Mouse (Mus musculus) bone marrow macrophage, adult 2 months (primary cell): ENCODE data around the gene Olfr766-ps1. TPM values are rescaled to one million over a fixed set of nuclear protein-coding genes. Genes with fewer than 3 reads are reported as not detected.
"Not testable (repeated sequence)": the region's sequence is repeated elsewhere in the genome, so short reads cannot be mapped to it uniquely, and the experiment has no call there.

Experiments used
- H3K27ac ChIP-seq: 2 replicates; pipeline ENCODE4 v1.5.1; 2012; ENCODE audit warnings: low read depth, low read length; ENCODE audit not compliant: insufficient read depth
- H3K4me1 ChIP-seq: 2 replicates; pipeline ENCODE4 v1.6.1; 2012; ENCODE audit warnings: low read length; ENCODE audit not compliant: control insufficient read depth, insufficient read depth
- H3K4me3 ChIP-seq: 2 replicates; pipeline ENCODE4 v1.5.1; 2012; ENCODE audit warnings: mild to moderate bottlenecking, low read length, moderate library complexity; ENCODE audit not compliant: insufficient read depth
- CTCF ChIP-seq: IDR thresholded peaks from 2 replicates; pipeline ENCODE4 v1.5.1; 2012; ENCODE audit warnings: low read depth, mild to moderate bottlenecking, low read length, moderate library complexity
- POLR2A ChIP-seq: IDR thresholded peaks from 2 replicates; pipeline ENCODE4 v1.6.1; 2012; ENCODE audit warnings: mild to moderate bottlenecking, low read depth, low read length, borderline replicate concordance
- polyA plus RNA-seq: library from polyadenylated mRNA; stranded (reverse); fragments of >200 nt; gene quantifications from 2 replicates; pipeline ENCODE4 v1.2.4, GENCODE M21; 2012; ENCODE audit not compliant: missing spikeins, insufficient read depth, insufficient read length

Olfr766-ps1 gene
- polyA plus RNA-seq = not detected in 2 replicates

DNA sequence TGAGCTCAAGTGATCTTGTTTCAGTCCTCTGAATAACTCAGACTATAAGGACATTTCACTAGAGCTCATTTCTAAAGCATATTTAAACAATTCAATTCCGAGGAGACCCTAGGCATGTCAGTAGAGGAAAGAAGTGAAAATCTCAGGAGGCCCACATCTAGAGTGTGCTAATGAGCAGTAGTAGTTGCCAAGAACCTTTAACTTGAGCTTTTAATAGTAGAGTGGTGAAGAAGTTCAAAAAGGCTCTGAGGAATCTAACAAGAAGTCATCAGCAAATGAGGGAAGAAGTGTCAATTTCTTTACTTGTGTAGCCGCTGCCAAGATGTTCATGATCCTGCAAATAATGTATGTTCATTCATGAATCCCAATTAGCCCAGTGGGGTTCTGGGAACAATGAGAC lies at the start of gene Olfr766-ps1:
Gene Olfr766-ps1 (minus strand): TSS at position 101 of the 400 bp plus-strand sequence.
- H3K27ac ChIP-seq = no peak within 1 kb of the TSS
- H3K4me3 ChIP-seq = no peak within 1 kb of the TSS
- H3K4me1 ChIP-seq = no peaks in the 10 kb centered on the region
- no peak for TF ChIP-seq CTCF
- no peak for TF ChIP-seq POLR2A

- no peak within 1 kb of the TSS for H3K4me3 ChIP-seq
- H3K27ac ChIP-seq = no peak within 1 kb of the TSS
- H3K4me1 ChIP-seq = no peaks in the 10 kb centered on the region
- no peak for TF ChIP-seq CTCF
- TF ChIP-seq POLR2A = no peak
Measured at GRCm38 (mm10) chr10:129117761-129118160, 49.0 kb upstream of the Olfr766-ps1 start, which contains the start of gene Olfr769. TSS of gene Olfr769 (minus strand) at chr10:129117861.

DNA sequence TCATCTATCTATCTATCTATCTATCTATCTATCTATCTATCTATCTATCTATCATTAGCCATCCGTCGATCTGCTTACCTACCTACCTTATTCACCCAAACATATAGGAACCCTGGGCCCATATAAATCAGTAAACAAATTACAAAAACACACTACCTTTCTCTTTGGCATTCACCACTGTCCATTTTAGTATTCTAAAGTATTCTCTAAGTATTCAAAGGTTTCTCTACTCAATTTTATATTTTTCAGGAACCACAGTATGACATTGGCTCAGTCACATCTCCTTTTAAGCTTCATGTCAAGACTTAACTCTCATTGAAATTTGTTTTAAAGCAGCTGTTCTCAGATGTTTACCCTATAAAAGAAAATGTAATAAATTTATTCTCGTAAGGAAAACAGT lies 46.4 kb upstream of the Olfr766-ps1 start:
- Histone ChIP-seq H3K4me1 (no peaks in the 10 kb centered on the region), H3K27ac (no peak overlapping the region), H3K4me3 (no peak overlapping the region)
- TF ChIP-seq CTCF (no peak), POLR2A (no peak)

- H3K4me1 ChIP-seq = no peaks in the 10 kb centered on the region
Measured at GRCm38 (mm10) chr10:129101231-129101630, 32.5 kb upstream of the Olfr766-ps1 start.

GRCm38 (mm10) chr10:129099275-129099674 lies 30.5 kb upstream of the Olfr766-ps1 start, which contains the start of gene Olfr768:
TSS of gene Olfr768 (minus strand) at chr10:129099375.
- H3K4me1 ChIP-seq = no peaks in the 10 kb centered on the region
- no peak within 1 kb of the TSS for H3K4me3 ChIP-seq
- TF ChIP-seq POLR2A = no peak
- no peak for TF ChIP-seq CTCF
- no peak within 1 kb of the TSS for H3K27ac ChIP-seq

More at GRCm38 (mm10) chr10:129101231-129101630, 32.5 kb upstream of the Olfr766-ps1 start:
- no peak overlapping the region for H3K4me3 ChIP-seq
- no peak overlapping the region for H3K27ac ChIP-seq
- TF ChIP-seq CTCF (no peak), POLR2A (no peak)

DNA sequence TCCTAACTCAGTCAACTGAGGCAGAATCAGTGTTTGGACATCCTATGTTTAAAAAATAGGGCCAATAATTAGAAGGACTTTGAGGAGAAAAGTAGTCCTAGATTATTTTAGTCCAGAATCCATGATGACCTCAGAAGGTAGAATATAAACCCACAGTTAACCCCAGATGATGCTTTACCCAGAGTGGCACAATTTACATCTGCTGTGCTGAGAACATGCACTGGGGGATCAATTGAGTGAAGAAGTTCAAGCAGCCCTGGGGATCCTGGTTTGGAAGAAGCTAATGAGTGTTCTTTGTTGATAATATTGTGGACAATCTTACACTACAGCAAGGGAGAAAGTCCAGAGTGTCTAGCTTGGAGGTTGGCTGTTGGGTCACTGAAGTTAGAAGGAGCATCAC lies 14.0 kb upstream of the Olfr766-ps1 start, which contains the start of gene Olfr767:
Gene Olfr767 (minus strand): TSS at position 101 of the 400 bp plus-strand sequence.
- H3K4me3 ChIP-seq, H3K27ac ChIP-seq, H3K4me1 ChIP-seq: not testable (repeated sequence)

DNA sequence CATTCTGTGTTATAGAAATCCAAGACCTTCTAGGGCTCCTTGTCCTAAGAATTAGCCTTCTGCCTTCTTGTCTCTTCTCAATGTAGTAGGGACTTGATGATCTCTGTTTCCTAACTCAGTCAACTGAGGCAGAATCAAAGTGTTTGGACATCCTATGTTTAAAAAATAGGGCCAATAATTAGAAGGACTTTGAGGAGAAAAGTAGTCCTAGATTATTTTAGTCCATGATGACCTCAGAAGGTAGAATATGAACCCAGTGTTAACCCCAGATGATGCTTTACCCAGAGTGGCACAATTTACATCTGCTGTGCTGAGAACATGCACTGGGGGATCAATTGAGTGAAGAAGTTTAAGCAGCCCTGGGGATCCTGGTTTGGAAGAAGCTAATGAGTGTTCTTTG lies 18.9 kb downstream of the Olfr766-ps1 start, which contains the start of gene Olfr765:
Gene Olfr765 (minus strand): TSS at position 101 of the 400 bp plus-strand sequence.
- not testable (repeated sequence) for H3K4me1 ChIP-seq, H3K4me3 ChIP-seq, H3K27ac ChIP-seq

DNA sequence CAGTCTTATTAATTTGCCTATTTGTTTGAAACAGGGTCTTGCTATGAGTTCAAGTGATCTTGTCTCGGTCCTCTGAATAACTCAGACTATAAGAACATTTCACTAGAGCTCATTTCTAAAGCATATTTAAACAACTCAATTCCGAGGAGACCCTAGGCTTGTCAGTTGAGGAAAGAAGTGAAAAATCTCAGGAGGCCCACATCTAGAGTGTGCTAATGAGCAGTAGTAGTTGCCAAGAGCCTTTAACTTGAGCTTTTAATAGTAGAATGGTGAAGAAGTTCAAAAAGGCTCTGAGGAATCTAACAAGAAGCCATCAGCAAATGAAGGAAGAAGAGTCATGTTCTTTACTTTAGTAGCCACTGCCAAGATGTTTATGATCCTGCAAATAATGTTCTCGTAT lies 29.0 kb downstream of the Olfr766-ps1 start, which contains the start of gene Olfr764-ps1:
Gene Olfr764-ps1 (minus strand): TSS at position 101 of the 400 bp plus-strand sequence.
- no peak for TF ChIP-seq POLR2A
- no peak for TF ChIP-seq CTCF
- H3K4me1 ChIP-seq = no peaks in the 10 kb centered on the region
- no peak within 1 kb of the TSS for H3K4me3 ChIP-seq
- no peak within 1 kb of the TSS for H3K27ac ChIP-seq

DNA sequence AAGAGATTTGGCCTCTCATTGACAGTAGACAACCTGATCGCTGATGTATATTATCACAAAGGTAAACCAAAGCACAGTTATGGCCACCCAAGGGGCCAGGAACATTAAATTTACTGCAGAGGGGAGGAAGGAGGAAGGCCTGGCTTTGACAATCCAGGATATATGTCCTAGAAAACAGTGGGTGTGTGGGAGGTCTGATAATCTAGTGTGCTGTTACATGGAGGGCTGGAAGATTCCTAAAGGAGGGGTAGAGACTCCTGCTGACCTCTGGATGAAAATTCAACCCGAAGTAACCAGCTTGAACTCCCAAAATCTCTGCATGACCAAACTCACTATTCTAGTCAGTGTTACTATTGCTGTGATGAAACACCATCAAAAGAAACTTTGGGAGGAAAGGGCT lies 40.4 kb downstream of the Olfr766-ps1 start:
- Histone ChIP-seq H3K27ac (no peak overlapping the region), H3K4me3 (no peak overlapping the region), H3K4me1 (no peaks in the 10 kb centered on the region)
- no peak for TF ChIP-seq CTCF
- no peak for TF ChIP-seq POLR2A

DNA sequence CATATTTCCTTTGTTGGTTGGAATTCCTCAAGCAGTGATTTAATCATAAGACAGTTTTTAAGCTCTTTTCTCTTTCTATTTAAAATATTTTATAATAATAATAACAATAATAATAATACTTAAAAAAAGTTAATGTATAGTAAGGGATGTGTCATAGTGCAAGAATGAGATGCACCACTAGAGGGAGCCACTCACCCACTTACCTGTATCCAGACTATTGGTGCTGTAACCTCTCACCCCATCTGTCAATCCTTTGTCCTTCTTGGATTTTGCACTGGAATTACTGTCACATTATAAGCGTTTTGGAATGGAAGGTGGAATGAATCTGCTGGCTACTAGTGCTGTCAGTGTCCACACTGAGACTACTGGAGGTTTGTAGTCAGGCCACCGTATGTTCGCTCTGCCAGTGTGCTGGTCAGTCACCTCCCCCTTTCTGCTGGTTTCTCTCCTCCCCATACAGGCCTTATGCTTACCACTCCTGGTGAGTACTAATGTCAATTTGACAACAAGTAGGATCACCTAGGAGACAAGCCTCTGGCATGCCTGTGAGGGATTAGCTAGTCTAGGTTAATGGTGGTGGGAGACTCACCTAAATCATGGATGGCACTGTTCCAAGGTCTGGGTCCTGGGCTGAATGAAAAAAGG lies 42.6 kb downstream of the Olfr766-ps1 start:
- H3K4me1 ChIP-seq = no peaks in the 10 kb centered on the region

More for the DNA sequence above, 42.6 kb downstream of the Olfr766-ps1 start:
- no peak overlapping the region for H3K27ac ChIP-seq
- H3K4me3 ChIP-seq = no peak overlapping the region
- TF ChIP-seq POLR2A (no peak), CTCF (no peak)
